Comparison of ENCODE assay signal across 21 mouse cellular contexts in genomic region chr10:13653326-13653725, GRCm38 (mm10).
"Had no signal": no experiment of that assay in that cellular context is flagged by ENCODE, and none has a peak within 500 bp of the region (broad histone marks: within the 10 kb centered on the region; RNA-seq: fewer than 3 reads in every experiment).

No protein-coding gene starts in this region.

- H3K9me3 ChIP-seq: limb, embryonic 12.5 days; limb, embryonic 15.5 days; midbrain, embryonic 13.5 days had no signal

- H3K36me3 ChIP-seq: limb, embryonic 12.5 days; limb, embryonic 15.5 days; midbrain, embryonic 13.5 days had no signal

- H3K4me3 ChIP-seq: limb, embryonic 12.5 days; limb, embryonic 15.5 days; midbrain, embryonic 13.5 days; myocyte had no signal

- DNase-seq: kidney, adult 18-20 months; kidney, adult 9 months; kidney, postnatal 25 days; left cerebral cortex, postnatal 4 days; liver, postnatal 0 days; lung, embryonic 14.5 days; right cerebral cortex, adult 18-20 months; right cerebral cortex, postnatal 14 days; right cerebral cortex, postnatal 4 days; thymus, postnatal 25 days had no signal

- ATAC-seq: intestine, embryonic 16.5 days; liver, postnatal 0 days; lung, postnatal 0 days; midbrain, embryonic 13.5 days had no signal

- H3K27ac ChIP-seq: kidney, postnatal 0 days; limb, embryonic 12.5 days; limb, embryonic 15.5 days; liver, embryonic 14.5 days; macrophage; midbrain, embryonic 13.5 days; stomach, postnatal 0 days had no signal

- H3K27me3 ChIP-seq: limb, embryonic 12.5 days; limb, embryonic 15.5 days; midbrain, embryonic 13.5 days had no signal

- H3K9ac ChIP-seq: limb, embryonic 12.5 days; limb, embryonic 15.5 days; liver, embryonic 14.5 days; liver, postnatal 0 days; lung, embryonic 14.5 days; midbrain, embryonic 13.5 days had no signal

- H3K4me2 ChIP-seq: limb, embryonic 12.5 days; limb, embryonic 15.5 days; liver, embryonic 11.5 days; lung, embryonic 14.5 days; midbrain, embryonic 13.5 days had no signal

- H3K4me1 ChIP-seq: limb, embryonic 15.5 days; midbrain, embryonic 13.5 days had no signal
